Mouse (Mus musculus): ENCODE measurements around the gene Fig4. TPM values are rescaled to one million over a fixed set of nuclear protein-coding genes. Genes with fewer than 3 reads are reported as not detected.

Fig4 gene
- 57.2 and 64.9 TPM in 2 replicates for polyA plus RNA-seq (2014; fragmentation: Nextera tagmentation; extraction: Ambion mirVana)

DNA sequence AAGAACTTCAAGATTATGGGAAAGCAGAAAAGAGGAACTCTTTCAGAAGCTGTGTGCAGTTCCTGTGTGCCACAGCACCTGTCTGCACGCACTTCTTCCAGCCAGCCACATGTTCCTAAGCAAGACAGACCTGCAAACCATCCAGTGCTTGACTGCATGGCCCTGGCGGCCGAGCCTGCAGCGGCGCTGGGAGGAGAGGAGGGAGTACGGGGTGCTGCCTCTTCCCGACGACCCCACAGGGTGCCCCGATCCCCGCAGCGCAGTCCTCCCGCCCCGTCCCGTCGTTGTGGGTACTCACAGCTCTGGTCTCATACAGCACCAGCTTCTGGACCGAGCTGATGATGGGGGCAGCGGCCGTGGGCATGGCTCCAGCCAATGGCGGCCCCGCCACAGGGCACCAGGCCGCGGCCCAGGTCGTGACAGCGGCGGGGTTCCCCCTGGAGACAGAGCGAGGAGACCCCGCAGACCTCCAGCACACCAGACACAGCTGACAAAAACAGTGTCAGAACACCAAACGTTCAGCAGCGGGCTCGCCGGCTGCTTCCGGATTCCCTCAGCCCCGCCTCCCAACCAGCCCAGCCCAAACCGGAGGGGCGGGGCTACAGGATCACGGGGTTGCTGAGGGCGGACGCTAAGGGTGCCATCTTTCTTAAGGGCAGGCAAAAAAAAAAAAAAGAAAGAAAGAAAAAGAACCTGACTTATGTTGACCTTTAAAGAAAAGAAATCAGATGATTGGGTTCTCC is at the start of gene Fig4:
Gene Fig4, minus strand, starts transcription at position 572 of the 743 bp plus-strand sequence.
- H3K4me1 ChIP-seq (ENCODE audit: control insufficient read depth in 2 of 2, insufficient read depth in 2 of 2, low read length in 2 of 2), result peaks cover 0 to 14% of the 10 kb centered on the region in 2 experiments; a peak in 2 of 4 replicates
- H3K9me3 ChIP-seq (ENCODE audit: control insufficient read depth, low read length), result no peaks in the 10 kb centered on the region
- H3K9ac ChIP-seq (ENCODE audit: low read length), result peak within 1 kb of the TSS; percentile 87
- peak within 1 kb of the TSS; percentile 59 to 89 for H3K27ac ChIP-seq (replicated peaks in 1 of 2; ENCODE audit: control insufficient read depth in 1 of 2, insufficient read depth in 1 of 2, low read depth in 2 of 2, low read length in 2 of 2)
- H3K4me2 ChIP-seq (ENCODE audit: low read length), result peak within 1 kb of the TSS; percentile 97
- peak within 1 kb of the TSS; percentile 92 to 98 for H3K4me3 ChIP-seq (ENCODE audit: control insufficient read depth in 1 of 2, insufficient read depth in 1 of 2, low read depth in 1 of 2, low read length in 2 of 2)
- 0% methylated on average over 34 of the region's 38 CpGs for WGBS
- no peaks in the 10 kb centered on the region for H3K36me3 ChIP-seq (ENCODE audit: control insufficient read depth, insufficient read depth, low read length)
- no peaks in the 10 kb centered on the region for H3K27me3 ChIP-seq (ENCODE audit: control insufficient read depth, insufficient read depth, low read length)
- peak; percentile 88 for ATAC-seq (ENCODE audit: insufficient number of reproducible peaks, insufficient read depth, low FRiP score, low read depth)

DNA sequence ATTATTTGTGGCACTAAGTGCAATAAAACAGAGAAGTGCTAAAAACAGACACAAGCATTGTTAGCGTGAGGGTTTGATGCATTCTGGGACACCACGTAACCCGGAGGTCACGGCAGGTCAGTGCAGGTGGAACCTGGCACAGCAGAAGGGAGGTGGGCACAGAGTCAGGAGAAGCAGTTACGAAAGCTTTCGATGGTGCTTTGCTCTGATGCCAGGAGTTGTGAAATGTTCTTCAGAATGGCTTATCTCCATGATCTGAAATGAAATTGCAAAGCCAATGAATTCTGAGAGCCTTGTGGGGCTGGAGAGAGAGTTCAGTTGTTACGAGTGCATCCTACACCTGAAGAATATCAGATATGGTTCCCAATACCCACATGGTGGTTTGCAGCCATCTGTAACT is 38.3 kb upstream of the Fig4 start:
- ATAC-seq (ENCODE audit: insufficient number of reproducible peaks, insufficient read depth, low FRiP score, low read depth), result no peak
- no peaks in the 10 kb centered on the region for H3K9me3 ChIP-seq (ENCODE audit: control insufficient read depth, low read length)
- 87% methylated on average over 7 of the region's 7 CpGs for WGBS

DNA sequence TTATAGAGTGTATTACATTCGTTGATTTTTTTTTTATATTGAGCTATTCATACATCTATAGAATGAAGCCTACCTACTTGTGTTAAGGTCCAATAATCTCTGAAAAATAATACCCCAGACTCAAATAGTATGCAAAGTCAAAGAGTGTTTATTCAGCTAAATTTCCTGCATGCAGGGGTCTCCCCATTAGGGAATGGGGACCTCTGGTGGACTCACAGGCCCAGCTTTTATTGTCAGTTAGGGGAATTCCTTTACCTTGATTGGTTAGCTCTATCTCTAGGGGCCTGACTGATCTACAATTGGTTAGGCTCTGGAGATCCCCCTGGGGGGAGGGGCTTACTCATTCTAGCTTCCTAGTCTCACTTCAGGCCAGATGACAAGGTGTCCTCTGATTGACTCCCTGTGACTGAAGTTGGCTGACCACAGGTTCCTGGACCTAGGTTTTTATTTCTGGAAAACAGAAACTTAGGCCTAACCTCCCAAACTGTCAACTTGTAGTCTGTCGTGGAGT is 29.5 kb upstream of the Fig4 start:
- H3K27me3 ChIP-seq (ENCODE audit: control insufficient read depth, insufficient read depth, low read length), result no peaks in the 10 kb centered on the region
- H3K4me3 ChIP-seq (ENCODE audit: control insufficient read depth in 1 of 2, insufficient read depth in 1 of 2, low read depth in 1 of 2, low read length in 2 of 2), result no peak overlapping the region
- H3K9me3 ChIP-seq (ENCODE audit: control insufficient read depth, low read length), result no peaks in the 10 kb centered on the region
- no peak overlapping the region for H3K9ac ChIP-seq (ENCODE audit: low read length)
- no peak overlapping the region for H3K4me2 ChIP-seq (ENCODE audit: low read length)
- H3K27ac ChIP-seq (replicated peaks in 1 of 2; ENCODE audit: control insufficient read depth in 1 of 2, insufficient read depth in 1 of 2, low read depth in 2 of 2, low read length in 2 of 2), result peak overlapping the region; percentile 15 to 21; a peak in 3 of 4 replicates
- no peaks in the 10 kb centered on the region for H3K36me3 ChIP-seq (ENCODE audit: control insufficient read depth, insufficient read depth, low read length)
- 59% methylated on average over 2 of the region's 2 CpGs for WGBS
- peaks cover 6 to 15% of the 10 kb centered on the region in 2 experiments for H3K4me1 ChIP-seq (ENCODE audit: control insufficient read depth in 2 of 2, insufficient read depth in 2 of 2, low read length in 2 of 2)
- ATAC-seq (ENCODE audit: insufficient number of reproducible peaks, insufficient read depth, low FRiP score, low read depth), result no peak

More for the DNA sequence above, 38.3 kb upstream of the Fig4 start:
- peaks cover 2 to 10% of the 10 kb centered on the region in 2 experiments; a peak in 3 of 4 replicates for H3K4me1 ChIP-seq (ENCODE audit: control insufficient read depth in 2 of 2, insufficient read depth in 2 of 2, low read length in 2 of 2)
- no peak overlapping the region for H3K4me2 ChIP-seq (ENCODE audit: low read length)
- no peak overlapping the region for H3K4me3 ChIP-seq (ENCODE audit: control insufficient read depth in 1 of 2, insufficient read depth in 1 of 2, low read depth in 1 of 2, low read length in 2 of 2)
- H3K36me3 ChIP-seq (ENCODE audit: control insufficient read depth, insufficient read depth, low read length), result no peaks in the 10 kb centered on the region
- no peaks in the 10 kb centered on the region for H3K27me3 ChIP-seq (ENCODE audit: control insufficient read depth, insufficient read depth, low read length)
- no peak overlapping the region for H3K27ac ChIP-seq (replicated peaks in 1 of 2; ENCODE audit: control insufficient read depth in 1 of 2, insufficient read depth in 1 of 2, low read depth in 2 of 2, low read length in 2 of 2)
- no peak overlapping the region for H3K9ac ChIP-seq (ENCODE audit: low read length)

DNA sequence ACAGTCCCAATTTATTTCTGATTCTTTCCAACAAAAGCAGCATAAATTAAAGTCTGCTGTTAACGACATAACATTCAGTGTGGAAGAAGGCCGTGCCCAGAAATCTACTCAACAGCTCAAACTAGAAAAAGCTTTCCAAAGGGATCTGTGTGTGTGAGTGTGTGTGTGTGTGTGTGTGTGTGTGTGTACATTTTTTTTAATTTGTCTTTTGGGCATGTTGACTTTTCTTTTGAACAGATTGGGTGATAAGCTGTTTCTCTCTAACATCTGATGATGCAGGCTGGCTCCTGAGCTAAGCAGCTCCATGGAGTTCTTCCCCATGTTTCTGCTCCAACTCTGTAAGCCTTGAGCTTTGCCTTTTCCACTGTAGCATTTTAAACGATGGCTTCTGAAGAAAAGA is 12.8 kb upstream of the Fig4 start:
- H3K27me3 ChIP-seq (ENCODE audit: control insufficient read depth, insufficient read depth, low read length), result no peaks in the 10 kb centered on the region
- no peak for ATAC-seq (ENCODE audit: insufficient number of reproducible peaks, insufficient read depth, low FRiP score, low read depth)
- no peaks in the 10 kb centered on the region for H3K4me1 ChIP-seq (ENCODE audit: control insufficient read depth in 2 of 2, insufficient read depth in 2 of 2, low read length in 2 of 2)
- no peaks in the 10 kb centered on the region for H3K9me3 ChIP-seq (ENCODE audit: control insufficient read depth, low read length)
- 89% methylated on average over 3 of the region's 3 CpGs for WGBS
- H3K4me2 ChIP-seq (ENCODE audit: low read length), result no peak overlapping the region
- no peaks in the 10 kb centered on the region for H3K36me3 ChIP-seq (ENCODE audit: control insufficient read depth, insufficient read depth, low read length)
- H3K9ac ChIP-seq (ENCODE audit: low read length), result no peak overlapping the region
- no peak overlapping the region for H3K4me3 ChIP-seq (ENCODE audit: control insufficient read depth in 1 of 2, insufficient read depth in 1 of 2, low read depth in 1 of 2, low read length in 2 of 2)
- H3K27ac ChIP-seq (replicated peaks in 1 of 2; ENCODE audit: control insufficient read depth in 1 of 2, insufficient read depth in 1 of 2, low read depth in 2 of 2, low read length in 2 of 2), result no peak overlapping the region

DNA sequence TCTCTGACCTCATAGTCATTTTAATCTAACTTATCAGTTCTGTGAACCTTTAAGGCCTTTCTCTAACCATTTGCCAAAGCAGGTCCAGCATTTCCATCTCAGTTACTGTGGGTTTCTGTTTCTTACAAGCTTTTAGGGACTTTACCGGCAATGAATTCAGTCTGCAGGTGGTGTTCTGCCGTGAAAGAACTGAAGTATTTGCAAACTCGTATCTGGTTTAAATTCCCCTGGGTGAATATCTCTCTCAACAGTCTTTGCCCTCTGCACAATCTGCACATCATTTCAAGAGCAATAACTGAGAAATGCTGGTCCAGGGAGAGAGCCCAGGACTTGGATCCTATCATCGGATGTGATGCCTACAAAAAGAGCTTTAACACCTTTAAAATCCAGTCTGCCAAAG is 5.1 kb upstream of the Fig4 start:
- 88% methylated on average over 4 of the region's 4 CpGs for WGBS
- ATAC-seq (ENCODE audit: insufficient number of reproducible peaks, insufficient read depth, low FRiP score, low read depth), result no peak
- no peaks in the 10 kb centered on the region for H3K36me3 ChIP-seq (ENCODE audit: control insufficient read depth, insufficient read depth, low read length)
- no peak overlapping the region for H3K27ac ChIP-seq (replicated peaks in 1 of 2; ENCODE audit: control insufficient read depth in 1 of 2, insufficient read depth in 1 of 2, low read depth in 2 of 2, low read length in 2 of 2)
- H3K4me1 ChIP-seq (ENCODE audit: control insufficient read depth in 2 of 2, insufficient read depth in 2 of 2, low read length in 2 of 2), result no peaks in the 10 kb centered on the region
- no peaks in the 10 kb centered on the region for H3K27me3 ChIP-seq (ENCODE audit: control insufficient read depth, insufficient read depth, low read length)
- H3K4me2 ChIP-seq (ENCODE audit: low read length), result no peak overlapping the region
- no peaks in the 10 kb centered on the region for H3K9me3 ChIP-seq (ENCODE audit: control insufficient read depth, low read length)
- no peak overlapping the region for H3K4me3 ChIP-seq (ENCODE audit: control insufficient read depth in 1 of 2, insufficient read depth in 1 of 2, low read depth in 1 of 2, low read length in 2 of 2)
- H3K9ac ChIP-seq (ENCODE audit: low read length), result no peak overlapping the region

DNA sequence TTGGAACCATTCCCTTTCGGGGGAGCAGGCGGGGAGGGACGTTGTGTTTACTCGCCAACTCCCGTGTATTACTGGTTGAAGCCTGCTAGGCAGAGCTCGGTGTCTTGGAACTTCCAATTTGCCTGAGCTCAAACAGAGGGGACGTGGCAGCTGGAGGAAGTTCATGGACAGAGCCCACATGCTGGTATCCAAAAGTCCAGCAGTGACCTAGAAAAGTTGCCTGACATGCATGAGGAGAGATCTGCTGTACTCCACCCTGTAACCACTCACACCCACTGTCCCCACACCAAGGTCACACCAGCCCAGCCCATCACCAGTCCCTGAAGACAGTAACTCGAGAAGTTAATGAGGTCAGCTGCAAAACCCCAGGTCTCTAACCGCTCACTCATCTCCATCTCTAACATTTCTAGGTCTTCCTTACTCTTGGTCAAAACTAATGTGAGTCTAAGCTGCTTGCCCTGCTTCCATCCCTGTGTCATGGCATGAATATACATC is 1.9 kb upstream of the Fig4 start:
- Histone ChIP-seq H3K27ac (replicated peaks in 1 of 2; ENCODE audit: control insufficient read depth in 1 of 2, insufficient read depth in 1 of 2, low read depth in 2 of 2, low read length in 2 of 2) (no peak overlapping the region), H3K36me3 (ENCODE audit: control insufficient read depth, insufficient read depth, low read length) (no peaks in the 10 kb centered on the region), H3K9me3 (ENCODE audit: control insufficient read depth, low read length) (no peaks in the 10 kb centered on the region), H3K27me3 (ENCODE audit: control insufficient read depth, insufficient read depth, low read length) (no peaks in the 10 kb centered on the region), H3K4me3 (ENCODE audit: control insufficient read depth in 1 of 2, insufficient read depth in 1 of 2, low read depth in 1 of 2, low read length in 2 of 2) (no peak overlapping the region), H3K4me1 (ENCODE audit: control insufficient read depth in 2 of 2, insufficient read depth in 2 of 2, low read length in 2 of 2) (peaks cover 0 to 14% of the 10 kb centered on the region in 2 experiments; a peak in 2 of 4 replicates), H3K9ac (ENCODE audit: low read length) (no peak overlapping the region), H3K4me2 (ENCODE audit: low read length) (no peak overlapping the region)
- ATAC-seq (ENCODE audit: insufficient number of reproducible peaks, insufficient read depth, low FRiP score, low read depth), result no peak
- WGBS, result 73% methylated on average over 9 of the region's 9 CpGs

DNA sequence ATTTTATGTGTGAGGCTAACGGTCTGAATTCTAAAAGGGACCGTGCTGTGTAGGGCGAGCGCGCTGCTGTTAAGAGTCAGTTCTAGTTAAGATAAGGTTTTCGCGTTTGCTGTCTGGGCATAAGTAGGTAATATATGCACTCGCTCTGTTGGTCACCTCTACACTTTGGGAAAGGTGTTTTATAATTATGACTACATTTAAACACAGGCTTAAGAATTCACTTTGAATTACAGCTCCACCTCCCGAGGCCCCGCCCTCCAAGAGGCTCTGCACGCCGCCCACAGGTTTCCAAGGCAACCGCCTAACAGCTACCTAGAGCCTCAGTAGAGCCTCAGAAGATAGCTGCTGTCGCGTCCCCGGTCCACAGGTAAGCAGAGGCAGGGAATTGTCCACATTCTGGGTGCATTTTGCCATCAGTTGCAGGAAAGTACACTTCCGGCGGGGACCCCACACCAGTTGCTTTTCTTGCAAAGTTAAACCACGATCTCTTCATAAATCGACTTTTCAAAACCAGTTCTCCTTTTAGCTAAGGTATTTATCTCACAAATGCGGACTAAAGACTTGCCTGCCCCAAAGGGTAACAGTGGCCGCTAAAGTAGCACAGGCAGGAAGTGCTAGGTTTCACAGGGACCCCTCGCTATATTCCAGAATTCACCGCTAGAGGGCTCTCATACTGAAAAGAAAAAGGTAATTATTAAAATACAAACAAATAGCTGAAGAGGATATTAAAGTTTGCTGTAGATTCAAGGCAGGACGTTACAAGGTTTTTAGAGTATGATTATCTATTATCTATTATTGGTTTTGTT is 782 bp upstream of the Fig4 start, which contains the start of gene Ak9:
Gene Ak9, plus strand, starts transcription at position 342 of the 806 bp plus-strand sequence.
- H3K9ac ChIP-seq (ENCODE audit: low read length), result peak within 1 kb of the TSS; percentile 87
- no peaks in the 10 kb centered on the region for H3K9me3 ChIP-seq (ENCODE audit: control insufficient read depth, low read length)
- peak within 1 kb of the TSS; percentile 92 to 98 for H3K4me3 ChIP-seq (ENCODE audit: control insufficient read depth in 1 of 2, insufficient read depth in 1 of 2, low read depth in 1 of 2, low read length in 2 of 2)
- under 1% methylated on average over 25 of the region's 25 CpGs for WGBS
- no peaks in the 10 kb centered on the region for H3K27me3 ChIP-seq (ENCODE audit: control insufficient read depth, insufficient read depth, low read length)
- peak within 1 kb of the TSS; percentile 59 to 89 for H3K27ac ChIP-seq (replicated peaks in 1 of 2; ENCODE audit: control insufficient read depth in 1 of 2, insufficient read depth in 1 of 2, low read depth in 2 of 2, low read length in 2 of 2)
- ATAC-seq (ENCODE audit: insufficient number of reproducible peaks, insufficient read depth, low FRiP score, low read depth), result peak; percentile 57; the same call in 1 of the 2 replicates
- H3K4me1 ChIP-seq (ENCODE audit: control insufficient read depth in 2 of 2, insufficient read depth in 2 of 2, low read length in 2 of 2), result peaks cover 0 to 14% of the 10 kb centered on the region in 2 experiments; a peak in 2 of 4 replicates
- H3K36me3 ChIP-seq (ENCODE audit: control insufficient read depth, insufficient read depth, low read length), result no peaks in the 10 kb centered on the region
- H3K4me2 ChIP-seq (ENCODE audit: low read length), result peak within 1 kb of the TSS; percentile 97

All from heart, embryonic 14.5 days (tissue).